Mouse (Mus musculus): ENCODE measurements at regions not wholly inside any gene's neighbourhood (a gene's known extent, or its start where the extent isn't known, plus 50 kb on each side); places are given as distances from the start of the nearest gene placed in this dataset.

DNA sequence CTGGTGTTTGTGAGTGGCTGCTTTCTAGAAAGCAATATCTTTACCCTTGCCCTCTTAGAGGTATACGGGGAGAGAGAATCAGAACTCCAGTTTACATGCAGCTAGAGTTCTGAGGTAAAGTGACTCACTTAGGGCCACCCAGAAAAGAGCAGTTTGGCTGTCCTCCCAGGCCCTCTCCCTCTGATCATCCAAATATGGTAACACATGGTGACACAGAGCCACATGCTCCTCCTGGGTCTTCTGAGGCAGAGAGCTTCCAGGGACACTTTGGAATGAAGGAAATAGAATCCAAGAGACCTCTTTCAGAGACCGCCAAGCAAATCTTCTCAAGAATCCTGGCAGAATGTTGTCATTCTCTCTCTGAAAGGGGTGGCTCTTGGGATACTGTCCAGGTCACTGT lies 1338.7 kb upstream of the A1bg start:
- TF ChIP-seq CTCF (IDR thresholded peaks at IDR 0.05; ENCODE audit: low read depth, low read length) (no peak), POLR2A (IDR thresholded peaks at IDR 0.05; ENCODE audit: insufficient read depth, low read length) (no peak), EP300 (IDR thresholded peaks at IDR 0.05; ENCODE audit: insufficient read depth, low read depth, low read length) (no peak)
